Mouse (Mus musculus): ENCODE measurements around the gene Macrod2. TPM values are rescaled to one million over a fixed set of nuclear protein-coding genes. Genes with fewer than 3 reads are reported as not detected.

Macrod2 gene
- polyA plus RNA-seq, 1 experiment from 2014 or later = 32.9 TPM

GRCm38 (mm10) chr2:141664051-141664450 lies 1268.9 kb downstream of the Macrod2 start:
- Histone ChIP-seq H3K9me3 (ENCODE audit: control insufficient read depth, low read length) (no peaks in the 10 kb centered on the region), H3K36me3 (ENCODE audit: control insufficient read depth, insufficient read depth, low read length) (no peaks in the 10 kb centered on the region), H3K9ac (ENCODE audit: low read depth, low read length) (no peak overlapping the region), H3K4me2 (ENCODE audit: low read depth, low read length) (no peak overlapping the region), H3K27ac (ENCODE audit: low read length) (no peak overlapping the region), H3K4me3 (ENCODE audit: low read length) (no peak overlapping the region), H3K27me3 (replicated peaks; ENCODE audit: control insufficient read depth, insufficient read depth, low read length) (no peaks in the 10 kb centered on the region), H3K4me1 (ENCODE audit: control insufficient read depth, insufficient read depth, low read length) (no peaks in the 10 kb centered on the region)
- no peak for ATAC-seq

- H3K9me3 ChIP-seq (ENCODE audit: control insufficient read depth, low read length) = no peaks in the 10 kb centered on the region
- no peak overlapping the region for H3K4me2 ChIP-seq (ENCODE audit: low read depth, low read length)
- H3K27ac ChIP-seq (ENCODE audit: low read length) = no peak overlapping the region
- no peaks in the 10 kb centered on the region for H3K36me3 ChIP-seq (ENCODE audit: control insufficient read depth, insufficient read depth, low read length)
- H3K27me3 ChIP-seq (replicated peaks; ENCODE audit: control insufficient read depth, insufficient read depth, low read length) = no peaks in the 10 kb centered on the region
- no peak overlapping the region for H3K4me3 ChIP-seq (ENCODE audit: low read length)
- ATAC-seq = no peak
- H3K4me1 ChIP-seq (ENCODE audit: control insufficient read depth, insufficient read depth, low read length) = no peaks in the 10 kb centered on the region
- no peak overlapping the region for H3K9ac ChIP-seq (ENCODE audit: low read depth, low read length)
- 72% methylated on average over 3 of the region's 3 CpGs for WGBS
These were observed 1277.7 kb downstream of the Macrod2 start for GRCm38 (mm10) chr2:141672814-141673213.

GRCm38 (mm10) chr2:141673405-141673804 lies 1278.3 kb downstream of the Macrod2 start:
- Histone ChIP-seq H3K27me3 (replicated peaks; ENCODE audit: control insufficient read depth, insufficient read depth, low read length) (no peaks in the 10 kb centered on the region), H3K4me3 (ENCODE audit: low read length) (no peak overlapping the region), H3K36me3 (ENCODE audit: control insufficient read depth, insufficient read depth, low read length) (no peaks in the 10 kb centered on the region), H3K27ac (ENCODE audit: low read length) (no peak overlapping the region), H3K9me3 (ENCODE audit: control insufficient read depth, low read length) (no peaks in the 10 kb centered on the region), H3K4me1 (ENCODE audit: control insufficient read depth, insufficient read depth, low read length) (no peaks in the 10 kb centered on the region), H3K4me2 (ENCODE audit: low read depth, low read length) (no peak overlapping the region), H3K9ac (ENCODE audit: low read depth, low read length) (no peak overlapping the region)
- WGBS = 80% methylated on average over 8 of the region's 8 CpGs
- no peak for ATAC-seq

GRCm38 (mm10) chr2:141697541-141697940 lies 1302.4 kb downstream of the Macrod2 start:
- no peaks in the 10 kb centered on the region for H3K27me3 ChIP-seq (replicated peaks; ENCODE audit: control insufficient read depth, insufficient read depth, low read length)
- no peak for ATAC-seq
- H3K9me3 ChIP-seq (ENCODE audit: control insufficient read depth, low read length) = no peaks in the 10 kb centered on the region
- no peaks in the 10 kb centered on the region for H3K4me1 ChIP-seq (ENCODE audit: control insufficient read depth, insufficient read depth, low read length)
- 77% methylated on average over 3 of the region's 3 CpGs for WGBS
- no peaks in the 10 kb centered on the region for H3K36me3 ChIP-seq (ENCODE audit: control insufficient read depth, insufficient read depth, low read length)
- no peak overlapping the region for H3K4me2 ChIP-seq (ENCODE audit: low read depth, low read length)
- no peak overlapping the region for H3K4me3 ChIP-seq (ENCODE audit: low read length)
- no peak overlapping the region for H3K27ac ChIP-seq (ENCODE audit: low read length)
- no peak overlapping the region for H3K9ac ChIP-seq (ENCODE audit: low read depth, low read length)

GRCm38 (mm10) chr2:141698320-141698719 lies 1303.2 kb downstream of the Macrod2 start:
- Histone ChIP-seq H3K4me3 (ENCODE audit: low read length) (no peak overlapping the region), H3K36me3 (ENCODE audit: control insufficient read depth, insufficient read depth, low read length) (no peaks in the 10 kb centered on the region), H3K27ac (ENCODE audit: low read length) (no peak overlapping the region), H3K9me3 (ENCODE audit: control insufficient read depth, low read length) (no peaks in the 10 kb centered on the region), H3K4me2 (ENCODE audit: low read depth, low read length) (no peak overlapping the region), H3K4me1 (ENCODE audit: control insufficient read depth, insufficient read depth, low read length) (no peaks in the 10 kb centered on the region), H3K9ac (ENCODE audit: low read depth, low read length) (no peak overlapping the region), H3K27me3 (replicated peaks; ENCODE audit: control insufficient read depth, insufficient read depth, low read length) (no peaks in the 10 kb centered on the region)
- WGBS = 76% methylated on average over 4 of the region's 4 CpGs
- no peak for ATAC-seq

GRCm38 (mm10) chr2:141700759-141701452 lies 1305.8 kb downstream of the Macrod2 start:
- no peak for ATAC-seq
- Histone ChIP-seq H3K4me2 (ENCODE audit: low read depth, low read length) (no peak overlapping the region), H3K4me3 (ENCODE audit: low read length) (no peak overlapping the region)

GRCm38 (mm10) chr2:141711785-141712184 lies 1316.7 kb downstream of the Macrod2 start:
- H3K4me1 ChIP-seq (ENCODE audit: control insufficient read depth, insufficient read depth, low read length) = no peaks in the 10 kb centered on the region
- no peak overlapping the region for H3K4me3 ChIP-seq (ENCODE audit: low read length)
- H3K27me3 ChIP-seq (replicated peaks; ENCODE audit: control insufficient read depth, insufficient read depth, low read length) = no peaks in the 10 kb centered on the region
- no peak overlapping the region for H3K4me2 ChIP-seq (ENCODE audit: low read depth, low read length)
- no peak for ATAC-seq
- H3K9me3 ChIP-seq (ENCODE audit: control insufficient read depth, low read length) = no peaks in the 10 kb centered on the region
- H3K9ac ChIP-seq (ENCODE audit: low read depth, low read length) = no peak overlapping the region
- 82% methylated on average over 2 of the region's 2 CpGs for WGBS
- H3K27ac ChIP-seq (ENCODE audit: low read length) = no peak overlapping the region
- no peaks in the 10 kb centered on the region for H3K36me3 ChIP-seq (ENCODE audit: control insufficient read depth, insufficient read depth, low read length)

More at GRCm38 (mm10) chr2:141700759-141701452, 1305.8 kb downstream of the Macrod2 start:
- H3K9me3 ChIP-seq (ENCODE audit: control insufficient read depth, low read length) = no peaks in the 10 kb centered on the region
- H3K27ac ChIP-seq (ENCODE audit: low read length) = no peak overlapping the region
- no peaks in the 10 kb centered on the region for H3K27me3 ChIP-seq (replicated peaks; ENCODE audit: control insufficient read depth, insufficient read depth, low read length)
- WGBS = 27% methylated on average over 7 of the region's 7 CpGs
- no peak overlapping the region for H3K9ac ChIP-seq (ENCODE audit: low read depth, low read length)
- H3K4me1 ChIP-seq (ENCODE audit: control insufficient read depth, insufficient read depth, low read length) = no peaks in the 10 kb centered on the region
- no peaks in the 10 kb centered on the region for H3K36me3 ChIP-seq (ENCODE audit: control insufficient read depth, insufficient read depth, low read length)

GRCm38 (mm10) chr2:141712265-141712664 lies 1317.2 kb downstream of the Macrod2 start:
- no peak for ATAC-seq
- H3K4me2 ChIP-seq (ENCODE audit: low read depth, low read length) = no peak overlapping the region
- H3K27me3 ChIP-seq (replicated peaks; ENCODE audit: control insufficient read depth, insufficient read depth, low read length) = no peaks in the 10 kb centered on the region
- H3K9ac ChIP-seq (ENCODE audit: low read depth, low read length) = no peak overlapping the region
- H3K4me3 ChIP-seq (ENCODE audit: low read length) = no peak overlapping the region
- no peaks in the 10 kb centered on the region for H3K9me3 ChIP-seq (ENCODE audit: control insufficient read depth, low read length)
- no peak overlapping the region for H3K27ac ChIP-seq (ENCODE audit: low read length)
- no peaks in the 10 kb centered on the region for H3K4me1 ChIP-seq (ENCODE audit: control insufficient read depth, insufficient read depth, low read length)
- H3K36me3 ChIP-seq (ENCODE audit: control insufficient read depth, insufficient read depth, low read length) = no peaks in the 10 kb centered on the region
- 80% methylated on average over 4 of the region's 4 CpGs for WGBS

GRCm38 (mm10) chr2:141715061-141715460 lies 1320.0 kb downstream of the Macrod2 start:
- no peak overlapping the region for H3K27ac ChIP-seq (ENCODE audit: low read length)
- no peak overlapping the region for H3K4me2 ChIP-seq (ENCODE audit: low read depth, low read length)
- no peak overlapping the region for H3K4me3 ChIP-seq (ENCODE audit: low read length)
- WGBS = 72% methylated on average over 3 of the region's 3 CpGs
- H3K9me3 ChIP-seq (ENCODE audit: control insufficient read depth, low read length) = no peaks in the 10 kb centered on the region
- no peaks in the 10 kb centered on the region for H3K27me3 ChIP-seq (replicated peaks; ENCODE audit: control insufficient read depth, insufficient read depth, low read length)
- H3K9ac ChIP-seq (ENCODE audit: low read depth, low read length) = no peak overlapping the region
- H3K36me3 ChIP-seq (ENCODE audit: control insufficient read depth, insufficient read depth, low read length) = no peaks in the 10 kb centered on the region
- ATAC-seq = no peak
- H3K4me1 ChIP-seq (ENCODE audit: control insufficient read depth, insufficient read depth, low read length) = no peaks in the 10 kb centered on the region

GRCm38 (mm10) chr2:141722531-141722930 lies 1327.4 kb downstream of the Macrod2 start:
- no peaks in the 10 kb centered on the region for H3K4me1 ChIP-seq (ENCODE audit: control insufficient read depth, insufficient read depth, low read length)
- 83% methylated on average over 3 of the region's 3 CpGs for WGBS
- ATAC-seq = no peak

More at GRCm38 (mm10) chr2:141722531-141722930, 1327.4 kb downstream of the Macrod2 start:
- H3K36me3 ChIP-seq (ENCODE audit: control insufficient read depth, insufficient read depth, low read length) = no peaks in the 10 kb centered on the region
- no peaks in the 10 kb centered on the region for H3K9me3 ChIP-seq (ENCODE audit: control insufficient read depth, low read length)
- no peak overlapping the region for H3K4me3 ChIP-seq (ENCODE audit: low read length)
- H3K27ac ChIP-seq (ENCODE audit: low read length) = no peak overlapping the region
- H3K27me3 ChIP-seq (replicated peaks; ENCODE audit: control insufficient read depth, insufficient read depth, low read length) = no peaks in the 10 kb centered on the region
- H3K4me2 ChIP-seq (ENCODE audit: low read depth, low read length) = no peak overlapping the region
- H3K9ac ChIP-seq (ENCODE audit: low read depth, low read length) = no peak overlapping the region

Measured in intestine, embryonic 16.5 days (tissue).